Mouse (Mus musculus): ENCODE results near the gene Nsun3.

GRCm38 (mm10) chr16:62755307-62755706, 31.3 kb downstream of the Nsun3 start:
- TF ChIP-seq CTCF (IDR thresholded peaks at IDR 0.05; ENCODE audit: low read depth, low read length) (no peak), POLR2A (IDR thresholded peaks at IDR 0.05; ENCODE audit: extremely low read depth, insufficient read depth, low read length) (no peak)
